ENCODE assay signal across 19 mouse cellular contexts in the genomic region with DNA sequence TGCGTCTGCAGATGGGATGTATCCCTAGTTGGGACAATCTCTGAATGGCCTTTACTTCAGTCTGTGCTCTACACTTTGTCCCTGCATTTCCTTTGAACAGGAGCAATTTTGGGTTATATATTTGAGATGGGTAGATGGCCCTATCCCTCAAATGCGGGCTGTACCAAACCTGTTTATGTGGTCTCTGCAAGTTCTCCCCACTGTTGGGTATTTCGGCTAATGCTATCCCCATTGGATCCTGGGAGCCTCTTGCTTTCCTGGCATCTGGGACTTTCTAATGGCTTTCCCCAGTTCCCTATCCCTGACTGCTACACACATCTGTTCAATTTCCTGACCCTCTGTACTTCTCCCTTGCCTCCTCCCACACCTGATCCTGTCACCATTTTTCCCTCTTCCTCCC.
DNase-seq lines count a peak whose midpoint lies in the region; ATAC-seq lines count a peak whose summit lies in the region.
"Had no signal": no experiment of that assay in that cellular context is flagged by ENCODE, and none has a peak within 500 bp of the region (broad histone marks: within the 10 kb centered on the region; RNA-seq: fewer than 3 reads in every experiment).

No protein-coding gene starts in this region.

- H3K27ac ChIP-seq in midbrain, embryonic 11.5 days (ENCODE audit: low read depth, low read length) = no peak overlapping the region
- no peak overlapping the region for H3K27ac ChIP-seq in midbrain, embryonic 16.5 days (ENCODE audit: low read length)

- no peaks in the 10 kb centered on the region for H3K36me3 ChIP-seq in midbrain, embryonic 11.5 days (ENCODE audit: control insufficient read depth, insufficient read depth, low read length)
- H3K36me3 ChIP-seq in midbrain, embryonic 16.5 days (ENCODE audit: control insufficient read depth, insufficient read depth, low read length) = no peaks in the 10 kb centered on the region
- H3K36me3 ChIP-seq: G1E had no signal

- H3K4me2 ChIP-seq in midbrain, embryonic 11.5 days = no peak overlapping the region
- no peak overlapping the region for H3K4me2 ChIP-seq in midbrain, embryonic 16.5 days (ENCODE audit: low read length)

- no peaks in the 10 kb centered on the region for H3K27me3 ChIP-seq in midbrain, embryonic 11.5 days (ENCODE audit: control insufficient read depth, insufficient read depth, low read length)
- no peaks in the 10 kb centered on the region for H3K27me3 ChIP-seq in midbrain, embryonic 16.5 days (ENCODE audit: control insufficient read depth, insufficient read depth, low read depth, low read length)
- H3K27me3 ChIP-seq: CH12.LX, Patski had no signal

- peak; percentile 70 for DNase-seq in heart, adult 11 months
- DNase-seq in heart, adult 9 months (ENCODE audit: low spot score in 2 of 2) = no peak
- peak; percentile 73 for DNase-seq in midbrain, embryonic 11.5 days (ENCODE audit: low spot score, missing footprints)
- DNase-seq: adrenal gland, adult 2 months; adrenal gland, adult 8-10 months; adrenal gland, postnatal 10 days; adrenal gland, postnatal 14 days; adrenal gland, postnatal 25 days; adrenal gland, postnatal 36 days; B cell, adult 2 months; cerebellum, adult 11 months; cerebellum, adult 11-12 months; cerebellum, adult 18-20 months had no signal

- H3K4me1 ChIP-seq in midbrain, embryonic 11.5 days (ENCODE audit: control insufficient read depth, insufficient read depth, low read length) = no peaks in the 10 kb centered on the region
- H3K4me1 ChIP-seq in midbrain, embryonic 16.5 days (ENCODE audit: control insufficient read depth, insufficient read depth, low read length) = no peaks in the 10 kb centered on the region

- H3K9ac ChIP-seq in midbrain, embryonic 11.5 days (ENCODE audit: low read length) = no peak overlapping the region
- no peak overlapping the region for H3K9ac ChIP-seq in midbrain, embryonic 16.5 days (ENCODE audit: low read depth, low read length)

- no peak overlapping the region for H3K4me3 ChIP-seq in midbrain, embryonic 11.5 days (ENCODE audit: low read depth, low read length)
- H3K4me3 ChIP-seq in midbrain, embryonic 16.5 days (ENCODE audit: low read depth, low read length) = no peak overlapping the region

- ATAC-seq in midbrain, embryonic 11.5 days (ENCODE audit: low FRiP score) = no peak
- ATAC-seq in midbrain, embryonic 16.5 days = no peak
- ATAC-seq: activated CD4-positive, CD25-positive, alpha-beta regulatory T cell, adult 4 months; CD4-positive, CD25-positive, alpha-beta regulatory T cell, adult 4 months; Patski had no signal

- 95% methylated on average over 3 of the region's 3 CpGs for WGBS in midbrain, embryonic 11.5 days
- 95% methylated on average over 3 of the region's 3 CpGs for WGBS in midbrain, embryonic 16.5 days

- no peaks in the 10 kb centered on the region for H3K9me3 ChIP-seq in midbrain, embryonic 11.5 days (ENCODE audit: control insufficient read depth, low read length)
- H3K9me3 ChIP-seq in midbrain, embryonic 16.5 days (replicated peaks; ENCODE audit: control insufficient read depth, low read length, poor library complexity, severe bottlenecking) = no peaks in the 10 kb centered on the region
- H3K9me3 ChIP-seq: G1E had no signal

Comparison
In these comparisons a context has a peak if more than half of its experiments do, and no peak if none do; other contexts are left out.
1. DNase-seq: peak in heart, adult 11 months (single experiment) and midbrain, embryonic 11.5 days (single experiment); none in heart, adult 9 months (0 of 2).